Mouse (Mus musculus): ENCODE measurements around the gene Snx7.

DNA sequence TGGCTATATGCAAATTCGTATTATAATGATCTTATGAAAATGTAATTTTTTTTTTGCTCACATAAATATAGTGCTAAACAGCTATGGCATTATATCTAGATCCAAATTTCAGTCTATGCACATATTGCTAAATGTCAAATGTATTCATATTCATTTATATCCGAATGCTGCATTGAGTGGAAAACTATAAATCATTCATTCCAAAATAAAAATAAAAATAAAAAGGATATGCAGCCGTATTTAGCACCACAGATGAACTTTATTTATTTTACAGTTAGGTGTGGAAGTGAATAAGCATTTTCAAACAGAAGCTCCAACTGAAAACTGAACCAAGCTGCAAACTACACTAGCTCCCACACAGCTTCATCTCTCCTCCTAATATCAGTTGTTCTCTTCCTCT is 45.5 kb downstream of the Snx7 start:
- TF ChIP-seq CTCF (IDR thresholded peaks at IDR 0.05; ENCODE audit: control insufficient read depth, insufficient read depth, insufficient read length), result no peak
- no peak for TF ChIP-seq MAX (IDR thresholded peaks at IDR 0.05)
